Comparison of ENCODE assay signal across 29 mouse cellular contexts in genomic region chr4:66542833-66543436, GRCm38 (mm10).
DNase-seq lines count a peak whose midpoint lies in the region; ATAC-seq and TF ChIP-seq lines count a peak whose summit lies in the region.
"Had no signal": no experiment of that assay in that cellular context is flagged by ENCODE, and none has a peak within 500 bp of the region (broad histone marks: within the 10 kb centered on the region; RNA-seq: fewer than 3 reads in every experiment).

No protein-coding gene starts in this region.

- H3K9ac ChIP-seq in forebrain, embryonic 13.5 days: no peak overlapping the region
- no peak overlapping the region for H3K9ac ChIP-seq in forebrain, postnatal 0 days
- no peak overlapping the region for H3K9ac ChIP-seq in forebrain, embryonic 16.5 days (replicated peaks; ENCODE audit: low read depth, low read length)
- no peak overlapping the region for H3K9ac ChIP-seq in forebrain, embryonic 11.5 days (ENCODE audit: low read length)
- H3K9ac ChIP-seq in kidney, embryonic 16.5 days (replicated peaks; ENCODE audit: low read length): no peak overlapping the region
- H3K9ac ChIP-seq: embryonic facial prominence, embryonic 13.5 days; heart, embryonic 13.5 days; hindbrain, embryonic 14.5 days had no signal

- no peak overlapping the region for H3K4me3 ChIP-seq in forebrain, embryonic 13.5 days
- H3K4me3 ChIP-seq in forebrain, postnatal 0 days (ENCODE audit: low read depth, low read length): no peak overlapping the region
- no peak overlapping the region for H3K4me3 ChIP-seq in forebrain, embryonic 16.5 days (replicated peaks; ENCODE audit: low read length)
- H3K4me3 ChIP-seq in forebrain, embryonic 11.5 days (ENCODE audit: low read depth, low read length): no peak overlapping the region
- no peak overlapping the region for H3K4me3 ChIP-seq in kidney, embryonic 16.5 days (ENCODE audit: low read length)
- no peak overlapping the region for H3K4me3 ChIP-seq in midbrain, embryonic 10.5 days
- H3K4me3 ChIP-seq: embryonic facial prominence, embryonic 10.5 days; embryonic facial prominence, embryonic 13.5 days; erythroblast, embryonic 14.5 days; heart, adult 2 months; heart, embryonic 10.5 days; heart, embryonic 13.5 days had no signal

- no peak for TF ChIP-seq CTCF in forebrain, postnatal 0 days (IDR thresholded peaks at IDR 0.05; ENCODE audit: low read depth)

- H3K4me2 ChIP-seq in forebrain, embryonic 13.5 days: no peak overlapping the region
- H3K4me2 ChIP-seq in forebrain, postnatal 0 days (ENCODE audit: low read depth): no peak overlapping the region
- no peak overlapping the region for H3K4me2 ChIP-seq in forebrain, embryonic 16.5 days (ENCODE audit: low read length)
- no peak overlapping the region for H3K4me2 ChIP-seq in forebrain, embryonic 11.5 days (ENCODE audit: low read depth, low read length, severe bottlenecking)
- no peak overlapping the region for H3K4me2 ChIP-seq in kidney, embryonic 16.5 days (replicated peaks; ENCODE audit: low read depth, low read length)
- H3K4me2 ChIP-seq: embryonic facial prominence, embryonic 13.5 days; heart, embryonic 13.5 days; hindbrain, embryonic 14.5 days had no signal

- H3K27me3 ChIP-seq in forebrain, embryonic 13.5 days: no peaks in the 10 kb centered on the region
- no peaks in the 10 kb centered on the region for H3K27me3 ChIP-seq in forebrain, postnatal 0 days (ENCODE audit: insufficient read depth, low read length)
- H3K27me3 ChIP-seq in forebrain, embryonic 16.5 days (replicated peaks; ENCODE audit: control insufficient read depth, insufficient read depth, low read length): no peaks in the 10 kb centered on the region
- no peaks in the 10 kb centered on the region for H3K27me3 ChIP-seq in forebrain, embryonic 11.5 days (ENCODE audit: control insufficient read depth, insufficient read depth, low read length)
- H3K27me3 ChIP-seq in kidney, embryonic 16.5 days (ENCODE audit: insufficient read depth, low read length): no peaks in the 10 kb centered on the region
- H3K27me3 ChIP-seq in midbrain, embryonic 10.5 days (ENCODE audit: low read depth, poor library complexity, severe bottlenecking): no peaks in the 10 kb centered on the region
- H3K27me3 ChIP-seq: embryonic facial prominence, embryonic 13.5 days; heart, embryonic 13.5 days had no signal

- H3K36me3 ChIP-seq in forebrain, embryonic 13.5 days (ENCODE audit: poor library complexity, severe bottlenecking): no peaks in the 10 kb centered on the region
- no peaks in the 10 kb centered on the region for H3K36me3 ChIP-seq in forebrain, postnatal 0 days (ENCODE audit: insufficient read depth)
- no peaks in the 10 kb centered on the region for H3K36me3 ChIP-seq in forebrain, embryonic 16.5 days (ENCODE audit: control insufficient read depth, insufficient read depth)
- no peaks in the 10 kb centered on the region for H3K36me3 ChIP-seq in forebrain, embryonic 11.5 days (ENCODE audit: control insufficient read depth, insufficient read depth, low read length)
- H3K36me3 ChIP-seq in kidney, embryonic 16.5 days (ENCODE audit: insufficient read depth, low read length): no peaks in the 10 kb centered on the region
- no peaks in the 10 kb centered on the region for H3K36me3 ChIP-seq in midbrain, embryonic 10.5 days
- H3K36me3 ChIP-seq: embryonic facial prominence, embryonic 10.5 days; embryonic facial prominence, embryonic 13.5 days; heart, embryonic 10.5 days; heart, embryonic 13.5 days had no signal

- ATAC-seq in forebrain, embryonic 13.5 days: peak; percentile 62; the same call in 1 of the 2 replicates
- ATAC-seq in forebrain, postnatal 0 days: no peak
- peak; percentile 82 for ATAC-seq in forebrain, embryonic 16.5 days
- ATAC-seq in forebrain, embryonic 11.5 days (replicated peaks; ENCODE audit: low FRiP score): no peak; the same call in 1 of the 2 replicates
- peak; percentile 67; the same call in 1 of the 2 replicates for ATAC-seq in kidney, embryonic 16.5 days (ENCODE audit: low FRiP score, low TSS enrichment)
- ATAC-seq: hindbrain, postnatal 0 days; inflammation-experienced regulatory T-cells, adult 6 months; intestine, embryonic 16.5 days had no signal

- DNase-seq in forebrain, postnatal 0 days: no peak
- no peak for DNase-seq in forebrain, embryonic 11.5 days (ENCODE audit: low spot score)
- DNase-seq in kidney, adult 8-10 months: no peak
- peak; percentile 50 for DNase-seq in brain, adult 2 months (ENCODE audit: low read depth, low spot score)
- no peak for DNase-seq in midbrain, embryonic 10.5 days (ENCODE audit: low spot score)
- DNase-seq: adrenal gland, adult 2 months; adrenal gland, postnatal 14 days; B cell, adult 2 months; cerebellum, postnatal 10 days; cerebellum, postnatal 36 days; embryo, embryonic 11 days; gastrocnemius, postnatal 10 days; gastrocnemius, postnatal 36 days; heart, adult 2 months; heart, postnatal 14 days; heart, postnatal 4 days; kidney, adult 18-20 months had no signal

- no peaks in the 10 kb centered on the region for H3K9me3 ChIP-seq in forebrain, embryonic 13.5 days (replicated peaks)
- H3K9me3 ChIP-seq in forebrain, postnatal 0 days (ENCODE audit: low read length): no peaks in the 10 kb centered on the region
- H3K9me3 ChIP-seq in forebrain, embryonic 16.5 days (ENCODE audit: control insufficient read depth, low read length): no peaks in the 10 kb centered on the region
- no peaks in the 10 kb centered on the region for H3K9me3 ChIP-seq in forebrain, embryonic 11.5 days (ENCODE audit: control insufficient read depth, low read length)
- H3K9me3 ChIP-seq in kidney, embryonic 16.5 days (ENCODE audit: low read length): no peaks in the 10 kb centered on the region
- no peaks in the 10 kb centered on the region for H3K9me3 ChIP-seq in midbrain, embryonic 10.5 days (replicated peaks)
- H3K9me3 ChIP-seq: embryonic facial prominence, embryonic 10.5 days; embryonic facial prominence, embryonic 13.5 days; heart, embryonic 10.5 days; heart, embryonic 13.5 days had no signal

- no peak overlapping the region for H3K27ac ChIP-seq in forebrain, embryonic 13.5 days
- no peak overlapping the region for H3K27ac ChIP-seq in forebrain, postnatal 0 days (ENCODE audit: low read depth, low read length)
- H3K27ac ChIP-seq in forebrain, embryonic 16.5 days (ENCODE audit: low read length): no peak overlapping the region
- no peak overlapping the region for H3K27ac ChIP-seq in forebrain, embryonic 11.5 days (ENCODE audit: low read depth, low read length)
- no peak overlapping the region for H3K27ac ChIP-seq in kidney, embryonic 16.5 days (ENCODE audit: low read length)
- H3K27ac ChIP-seq in midbrain, embryonic 10.5 days (replicated peaks): no peak overlapping the region
- H3K27ac ChIP-seq: embryonic facial prominence, embryonic 10.5 days; embryonic facial prominence, embryonic 13.5 days; heart, adult 2 months; heart, embryonic 10.5 days; heart, embryonic 13.5 days; hindbrain, embryonic 14.5 days; hindbrain, postnatal 0 days had no signal

- peaks cover 9% of the 10 kb centered on the region for H3K4me1 ChIP-seq in forebrain, embryonic 13.5 days
- no peaks in the 10 kb centered on the region for H3K4me1 ChIP-seq in forebrain, postnatal 0 days (ENCODE audit: insufficient read depth)
- H3K4me1 ChIP-seq in forebrain, embryonic 16.5 days (replicated peaks; ENCODE audit: control insufficient read depth, insufficient read depth, low read length): 0 out of 2 replicates have a peak, but pooled peaks cover 2% of the 10 kb centered on the region
- H3K4me1 ChIP-seq in forebrain, embryonic 11.5 days (replicated peaks; ENCODE audit: control insufficient read depth, insufficient read depth, low read length): no peaks in the 10 kb centered on the region
- peaks cover 5% of the 10 kb centered on the region; the same call in 1 of the 2 replicates for H3K4me1 ChIP-seq in kidney, embryonic 16.5 days (ENCODE audit: insufficient read depth, low read length)
- H3K4me1 ChIP-seq in midbrain, embryonic 10.5 days: peaks cover 6% of the 10 kb centered on the region; the same call in 1 of the 2 replicates
- H3K4me1 ChIP-seq: embryonic facial prominence, embryonic 10.5 days; embryonic facial prominence, embryonic 13.5 days; heart, embryonic 10.5 days had no signal

- WGBS in forebrain, embryonic 13.5 days: 34% methylated on average over 4 of the region's 4 CpGs
- WGBS in forebrain, postnatal 0 days: 32% methylated on average over 4 of the region's 4 CpGs
- WGBS in forebrain, embryonic 16.5 days: 25% methylated on average over 4 of the region's 4 CpGs
- WGBS in forebrain, embryonic 11.5 days: 39% methylated on average over 4 of the region's 4 CpGs
- 40% methylated on average over 4 of the region's 4 CpGs for WGBS in kidney, embryonic 16.5 days
- WGBS in midbrain, embryonic 10.5 days: 45% methylated on average over 4 of the region's 4 CpGs

Comparison
In these comparisons a context has a peak if more than half of its experiments do, and no peak if none do; other contexts are left out.
1. ATAC-seq: peak in forebrain, embryonic 13.5 days (single experiment), forebrain, embryonic 16.5 days (single experiment) and kidney, embryonic 16.5 days (single experiment); none in forebrain, postnatal 0 days (single experiment) and forebrain, embryonic 11.5 days (single experiment).